Mouse (Mus musculus): ENCODE data around the gene Adgrb3.
"Not testable (repeated sequence)": the region's sequence is repeated elsewhere in the genome, so short reads cannot be mapped to it uniquely, and the experiment has no call there.

Adgrb3 gene

DNA sequence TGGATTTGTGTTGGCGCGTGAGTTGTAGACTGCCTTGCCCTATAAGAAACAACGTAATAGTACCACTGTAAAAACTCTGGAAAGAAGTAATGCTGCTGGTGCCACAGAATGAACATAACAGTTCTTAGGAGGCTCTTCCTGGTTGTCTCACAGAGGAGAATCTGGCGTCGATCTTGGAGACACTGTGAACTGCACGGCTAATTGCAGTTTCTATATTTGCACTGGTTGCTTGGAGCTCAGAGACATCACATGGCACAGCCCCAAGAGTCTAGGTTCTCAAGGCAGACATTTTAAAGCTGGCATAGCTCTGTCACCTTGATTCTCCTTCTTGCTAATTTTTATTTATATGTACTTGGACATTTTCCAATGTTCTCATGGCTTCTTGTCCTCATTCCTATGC, 769.3 kb downstream of the Adgrb3 start:
- CTCF ChIA-PET: no interaction called here

GRCm38 (mm10) chr1:25057656-25058055, 771.9 kb downstream of the Adgrb3 start:
- POLR2A ChIA-PET: no interaction called here

More for the DNA sequence above, 769.3 kb downstream of the Adgrb3 start:
- POLR2A ChIA-PET: no interaction called here

GRCm38 (mm10) chr1:25057212-25057611, 772.3 kb downstream of the Adgrb3 start:
- POLR2A ChIA-PET: no interaction called here
- CTCF ChIA-PET: no interaction called here

More at GRCm38 (mm10) chr1:25057656-25058055, 771.9 kb downstream of the Adgrb3 start:
- CTCF ChIA-PET: no interaction called here

DNA sequence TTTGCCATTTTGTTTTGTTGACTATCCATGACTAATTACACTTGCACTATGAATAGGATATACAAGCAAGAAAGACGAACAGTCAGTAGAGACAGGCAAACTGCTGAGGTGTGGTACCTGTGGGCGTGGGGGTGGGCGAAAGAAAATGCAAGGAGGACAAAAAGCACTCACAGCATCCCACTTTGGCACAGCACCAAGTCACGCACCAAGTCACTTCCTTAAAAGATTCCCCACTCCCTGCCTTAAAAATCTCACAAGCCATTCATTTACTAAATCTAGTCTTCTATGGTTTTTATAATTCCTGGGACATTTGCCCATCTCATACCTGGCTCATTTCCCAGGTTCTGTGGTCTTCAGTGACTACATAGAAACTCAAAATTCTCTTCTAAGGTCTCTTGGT, 787.4 kb downstream of the Adgrb3 start:
- POLR2A ChIA-PET: no interaction called here
- CTCF ChIA-PET: no interaction called here

- ChIA-PET CTCF (no interaction called here), POLR2A (no interaction called here)
Measured at GRCm38 (mm10) chr1:25034161-25034560, 795.3 kb downstream of the Adgrb3 start.

DNA sequence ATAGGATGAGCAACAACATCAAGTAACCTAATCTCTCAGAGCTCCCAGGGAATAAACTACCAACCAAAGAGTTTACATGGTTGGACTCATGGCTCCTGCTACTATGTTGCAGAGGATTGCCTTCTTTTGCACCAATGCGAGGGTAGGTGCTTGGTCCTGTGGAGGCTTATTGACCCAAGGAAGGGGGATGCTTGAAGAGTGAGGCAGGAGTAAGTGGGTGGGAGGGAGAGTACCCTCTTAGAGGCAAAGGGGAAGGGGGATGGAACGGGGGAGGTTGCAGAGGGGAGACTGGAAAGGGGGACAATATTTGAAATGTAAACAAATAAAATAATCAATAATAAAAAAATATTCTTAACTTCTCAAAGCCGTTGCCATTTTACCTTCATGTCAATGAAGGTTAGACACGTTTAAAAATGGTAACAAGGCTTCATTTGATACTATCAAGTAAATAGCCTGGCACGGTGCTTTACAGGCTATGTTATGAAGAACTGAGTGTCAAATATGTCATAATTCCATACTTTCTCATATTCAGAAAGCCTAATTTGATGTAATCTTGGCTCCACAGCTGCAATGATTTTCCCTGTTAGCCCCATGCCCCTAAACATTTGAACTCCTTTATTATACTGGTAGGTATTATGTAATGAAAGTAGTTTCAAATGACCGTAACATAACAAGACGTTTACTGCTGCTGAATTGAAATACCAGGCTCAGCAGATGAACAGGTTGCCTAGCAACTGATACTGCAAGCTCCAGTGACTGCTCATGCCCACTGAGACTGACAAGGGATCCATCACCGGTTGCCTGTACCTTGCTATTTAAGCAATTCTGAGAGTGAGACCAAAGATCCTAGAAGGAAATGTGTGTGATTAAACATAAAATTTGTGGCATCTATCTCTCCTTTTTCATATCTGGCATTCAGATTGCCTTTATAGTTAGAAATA, 796.1 kb downstream of the Adgrb3 start:
- ChIA-PET POLR2A (no interaction called here), CTCF (no interaction called here)

GRCm38 (mm10) chr1:25023156-25023555, 806.4 kb downstream of the Adgrb3 start:
- CTCF ChIA-PET: no interaction called here

DNA sequence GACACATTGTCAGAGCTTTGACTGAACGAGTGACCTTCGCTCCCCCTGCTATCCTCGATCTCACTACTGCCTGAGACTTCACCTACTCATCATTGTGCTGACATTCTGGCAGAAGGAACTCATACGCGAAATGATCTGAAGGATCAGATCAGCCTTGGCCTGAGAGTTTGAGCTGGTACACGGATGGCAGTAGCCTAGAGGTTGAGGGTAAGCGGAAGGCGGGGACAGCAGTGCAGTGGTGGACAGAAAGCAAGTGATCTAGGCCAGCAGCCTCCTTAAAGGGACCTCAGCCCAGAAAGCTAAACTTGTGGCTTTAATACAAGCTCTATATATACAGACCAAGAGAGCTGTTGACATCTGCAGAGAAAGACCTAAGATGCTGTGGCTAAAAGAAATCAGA, 811.7 kb downstream of the Adgrb3 start:
- POLR2A ChIA-PET, CTCF ChIA-PET: not testable (repeated sequence)

More at GRCm38 (mm10) chr1:25023156-25023555, 806.4 kb downstream of the Adgrb3 start:
- POLR2A ChIA-PET: no interaction called here

Measured in embryonic stem cell, embryonic (primary cell).